In genomic region chr9:34947717-34948116, GRCm38 (mm10) we compare ENCODE assay signal across 21 mouse cellular contexts.
DNase-seq lines count a peak whose midpoint lies in the region; ATAC-seq and TF ChIP-seq lines count a peak whose summit lies in the region.
"Had no signal": no experiment of that assay in that cellular context is flagged by ENCODE, and none has a peak within 500 bp of the region (broad histone marks: within the 10 kb centered on the region; RNA-seq: fewer than 3 reads in every experiment).

No protein-coding gene starts in this region.

- no peaks in the 10 kb centered on the region for H3K79me2 ChIP-seq in myocyte (ENCODE audit: control insufficient read depth, insufficient read depth)

- no peak overlapping the region for H3ac ChIP-seq in myocyte (ENCODE audit: control insufficient read depth, insufficient read length)

- no peak for ATAC-seq in monocyte, adult 5-6 weeks (replicated peaks; ENCODE audit: insufficient number of reproducible peaks, low FRiP score, low TSS enrichment, poor library complexity, severe bottlenecking)
- ATAC-seq: lung, postnatal 0 days had no signal

- intact Hi-C loops in gastrocnemius, adult 2 months (cut with DNase I): no loop called here

- no peak overlapping the region for H3K27ac ChIP-seq in heart, embryonic 10.5 days
- no peak overlapping the region for H3K27ac ChIP-seq in gastrocnemius, adult 2 months
- H3K27ac ChIP-seq: left cerebral cortex, adult 2 months had no signal

- no peaks in the 10 kb centered on the region for H3K36me3 ChIP-seq in heart, embryonic 10.5 days
- no peaks in the 10 kb centered on the region for H3K36me3 ChIP-seq in myocyte (ENCODE audit: control insufficient read depth, insufficient read depth)
- H3K36me3 ChIP-seq: G1E; hindbrain, embryonic 12.5 days had no signal

- H3K4me1 ChIP-seq in heart, embryonic 10.5 days: peaks cover 10% of the 10 kb centered on the region; the same call in 1 of the 2 replicates

- no peak for TF ChIP-seq CTCF in gastrocnemius, adult 2 months (IDR thresholded peaks at IDR 0.05)

- H3K4me2 ChIP-seq in myocyte (ENCODE audit: low read depth): peak overlapping the region; percentile 32
- H3K4me2 ChIP-seq: hindbrain, embryonic 12.5 days had no signal

- no peak overlapping the region for H3K4me3 ChIP-seq in heart, embryonic 10.5 days
- H3K4me3 ChIP-seq in myocyte: no peak overlapping the region
- no peak overlapping the region for H3K4me3 ChIP-seq in gastrocnemius, adult 2 months
- H3K4me3 ChIP-seq: erythroblast, embryonic 14.5 days; hindbrain, embryonic 12.5 days; left cerebral cortex, adult 2 months had no signal

- 0 out of 2 replicates have a peak, but pooled peaks cover 5% of the 10 kb centered on the region for H3K27me3 ChIP-seq in heart, embryonic 10.5 days (ENCODE audit: insufficient read depth, poor library complexity, severe bottlenecking)
- no peaks in the 10 kb centered on the region for H3K27me3 ChIP-seq in myocyte (ENCODE audit: control insufficient read depth, insufficient read depth, insufficient read length)
- H3K27me3 ChIP-seq: hindbrain, embryonic 12.5 days had no signal

- DNase-seq in heart, adult 9 months (ENCODE audit: low spot score in 2 of 2): peak; percentile 13
- no peak for DNase-seq in heart, embryonic 10.5 days (ENCODE audit: low spot score)
- peak; percentile 87 for DNase-seq in 3T3-L1 (ENCODE audit: low read depth, low spot score)
- DNase-seq in Muller cell, postnatal 12 days (ENCODE audit: inconsistent ontology term): peak; percentile 77
- no peak for DNase-seq in gastrocnemius, adult 2 months
- DNase-seq: cerebellum, adult 9-10 months; gastrocnemius, postnatal 14 days; kidney, adult 8-10 months; kidney, postnatal 14 days; layer of hippocampus, adult 9-11 months; left cerebral cortex, postnatal 4 days; liver; right cerebral cortex, postnatal 4 days; thymus, adult 2 months had no signal

- H3K9me3 ChIP-seq in heart, embryonic 10.5 days: no peaks in the 10 kb centered on the region
- H3K9me3 ChIP-seq: G1E; hindbrain, embryonic 12.5 days had no signal

- no peak for TF ChIP-seq POLR2A in myocyte (IDR thresholded peaks at IDR 0.05; ENCODE audit: insufficient read length, low read depth)

TF ChIP-seq in myocyte, 11 proteins besides CTCF, POLR2A, EP300 and RAD21:
- no peak for TF ChIP-seq TCF12 (IDR thresholded peaks at IDR 0.05; ENCODE audit: insufficient read depth, poor library complexity, severe bottlenecking)
- peak; percentile 81 for TF ChIP-seq CEBPB (IDR thresholded peaks at IDR 0.05; ENCODE audit: insufficient read depth, poor library complexity, severe bottlenecking)

Comparison
In these comparisons a context has a peak if more than half of its experiments do, and no peak if none do; other contexts are left out.
1. DNase-seq: peak in heart, adult 9 months (2 of 2), 3T3-L1 (single experiment) and Muller cell, postnatal 12 days (single experiment); none in heart, embryonic 10.5 days (single experiment) and gastrocnemius, adult 2 months (single experiment).